Mouse (Mus musculus): Measurements from ENCODE around the gene Ggct.

Gene Ggct

GRCm38 (mm10) chr6:54996361-54996760 is 3.6 kb upstream of the Ggct start:
- CTCF ChIA-PET, result no interaction called here

GRCm38 (mm10) chr6:54992141-54992540 is 609 bp downstream of the Ggct start:
- CTCF ChIA-PET, result interaction anchor here (1.1 kb wide), 1 partner anchor 38 kb away, joined by 5 read pairs; no protein-coding TSS in a partner anchor

- CTCF ChIA-PET, result interaction anchor here (0.8 kb wide), 1 partner anchor 38 kb away, joined by 3 read pairs; no protein-coding TSS in a partner anchor
These were observed 1.6 kb downstream of the Ggct start for GRCm38 (mm10) chr6:54991189-54991588.

- CTCF ChIA-PET, result interaction anchor here (0.6 kb wide), 1 partner anchor 66 kb away, joined by 6 read pairs; no protein-coding TSS in a partner anchor
These were observed 4.6 kb downstream of the Ggct start for GRCm38 (mm10) chr6:54988141-54988540.

GRCm38 (mm10) chr6:54984096-54984495 is 8.7 kb downstream of the Ggct start:
- CTCF ChIA-PET, result no interaction called here

- CTCF ChIA-PET, result interaction anchor here (1.0 kb wide), 1 partner anchor 67 kb away, joined by 3 read pairs; no protein-coding TSS in a partner anchor
These were observed 9.2 kb downstream of the Ggct start for GRCm38 (mm10) chr6:54983526-54984050.

- CTCF ChIA-PET, result no interaction called here
These were observed 13.3 kb downstream of the Ggct start for GRCm38 (mm10) chr6:54979426-54979825.

- CTCF ChIA-PET, result no interaction called here
These were observed 17.1 kb downstream of the Ggct start for GRCm38 (mm10) chr6:54975616-54976015.

- CTCF ChIA-PET, result no interaction called here
These were observed 18.2 kb downstream of the Ggct start for GRCm38 (mm10) chr6:54974501-54974900.

GRCm38 (mm10) chr6:54972929-54973211 is 19.9 kb downstream of the Ggct start:
- CTCF ChIA-PET, result no interaction called here

GRCm38 (mm10) chr6:54972111-54972928 is 20.4 kb downstream of the Ggct start, which contains the start of gene Nod1:
TSS of gene Nod1 (minus strand) at chr6:54972612.
- CTCF ChIA-PET, result no interaction called here

GRCm38 (mm10) chr6:54971731-54972110 is 21.0 kb downstream of the Ggct start:
- CTCF ChIA-PET, result no interaction called here

GRCm38 (mm10) chr6:54970506-54970905 is 22.2 kb downstream of the Ggct start:
- CTCF ChIA-PET, result interaction anchor here (1.1 kb wide), 1 partner anchor 16 kb away, joined by 3 read pairs; no protein-coding TSS in a partner anchor

- CTCF ChIA-PET, result interaction anchor here (0.6 to 1.1 kb wide), 2 partner anchors 8 to 15 kb away, joined by 3 to 7 read pairs; no protein-coding TSS in a partner anchor
These were observed 22.9 kb downstream of the Ggct start for GRCm38 (mm10) chr6:54969801-54970200.

- CTCF ChIA-PET, result interaction anchor here (0.7 to 0.8 kb wide), 2 partner anchors 79 to 214 kb away, joined by 3 read pairs; no protein-coding TSS in a partner anchor
These were observed 25.2 kb downstream of the Ggct start for GRCm38 (mm10) chr6:54967591-54967990.

- CTCF ChIA-PET, result no interaction called here
These were observed 27.5 kb downstream of the Ggct start for GRCm38 (mm10) chr6:54965234-54965633.

- CTCF ChIA-PET, result no interaction called here
These were observed 28.0 kb downstream of the Ggct start for GRCm38 (mm10) chr6:54964755-54965154.

- CTCF ChIA-PET, result interaction anchor here (0.6 kb wide), 1 partner anchor 129 kb away, joined by 3 read pairs; no protein-coding TSS in a partner anchor
These were observed 29.2 kb downstream of the Ggct start for GRCm38 (mm10) chr6:54963599-54963998.

GRCm38 (mm10) chr6:54957655-54958054 is 35.1 kb downstream of the Ggct start:
- CTCF ChIA-PET, result interaction anchor here (0.5 kb wide), 1 partner anchor 57 kb away, joined by 3 read pairs; no protein-coding TSS in a partner anchor

GRCm38 (mm10) chr6:54956425-54956824 is 36.3 kb downstream of the Ggct start:
- CTCF ChIA-PET, result no interaction called here

GRCm38 (mm10) chr6:54955949-54956348 is 36.8 kb downstream of the Ggct start:
- CTCF ChIA-PET, result interaction anchor here (0.6 kb wide), 1 partner anchor 238 kb away, joined by 5 read pairs; no protein-coding TSS in a partner anchor

GRCm38 (mm10) chr6:54954659-54955414 is 37.9 kb downstream of the Ggct start:
- CTCF ChIA-PET, result interaction anchor here (0.8 to 1.0 kb wide), 2 partner anchors 15 to 38 kb away, joined by 3 to 5 read pairs; partner anchors contain the start of gene Ggct

All from spleen, embryonic (tissue).